Mouse (Mus musculus): Measurements from ENCODE around the gene Kif19a.

Kif19a gene

GRCm38 (mm10) chr11:114786326-114786725 is 21.1 kb downstream of the Kif19a start:
- peak; percentile 78 for DNase-seq

DNA sequence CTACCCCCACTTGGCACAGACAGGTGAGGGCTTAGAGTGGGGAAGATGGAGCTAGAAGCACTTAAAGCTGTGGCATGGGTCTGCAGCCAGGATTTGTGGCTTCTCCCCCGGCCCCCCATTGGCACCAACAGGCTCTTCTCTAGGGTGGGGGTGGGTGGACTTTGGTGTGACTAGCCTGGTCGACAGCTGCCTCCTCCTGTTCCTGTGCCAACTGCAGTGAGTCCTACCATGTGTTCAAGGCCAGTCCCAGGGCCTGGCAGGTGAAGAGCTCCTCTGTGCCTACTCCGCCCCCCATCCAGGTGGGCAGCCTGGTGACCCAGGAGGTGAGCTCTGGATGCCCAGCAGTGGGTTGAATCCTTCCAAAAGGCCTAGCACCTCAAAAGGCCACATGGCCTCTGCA is 22.4 kb downstream of the Kif19a start:
- DNase-seq: no peak

DNA sequence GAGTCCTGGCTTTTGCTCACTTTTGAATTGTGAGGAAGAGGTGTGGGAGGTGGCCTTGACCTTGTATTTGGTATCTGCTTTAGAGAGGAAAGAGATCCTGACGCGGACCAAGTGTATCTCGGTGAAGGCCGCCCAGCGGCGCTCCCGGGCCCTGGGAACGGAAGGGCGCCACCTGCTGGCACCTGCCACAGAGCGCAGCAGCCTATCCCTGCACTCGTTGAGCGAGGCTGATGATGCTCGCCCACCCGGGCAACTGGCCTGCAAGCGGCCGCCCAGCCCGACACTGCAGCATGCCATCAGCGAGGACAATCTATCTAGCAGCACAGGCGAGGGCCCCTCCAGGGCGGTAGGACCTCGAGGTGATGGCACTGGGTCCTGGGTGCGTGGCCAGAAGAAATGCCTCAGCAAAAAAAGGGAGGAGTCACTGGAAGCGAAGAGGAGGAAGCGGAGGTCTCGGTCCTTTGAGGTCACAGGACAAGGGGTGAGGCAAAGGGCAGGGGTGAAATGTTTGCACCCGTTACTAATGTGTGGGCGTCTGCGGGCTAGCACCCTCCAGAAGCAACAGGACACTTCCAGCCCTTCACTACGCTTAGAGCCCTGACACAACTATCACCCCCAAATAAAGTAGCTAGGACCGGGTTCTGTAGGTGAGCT is 24.0 kb downstream of the Kif19a start:
- DNase-seq: peak; percentile 91

DNA sequence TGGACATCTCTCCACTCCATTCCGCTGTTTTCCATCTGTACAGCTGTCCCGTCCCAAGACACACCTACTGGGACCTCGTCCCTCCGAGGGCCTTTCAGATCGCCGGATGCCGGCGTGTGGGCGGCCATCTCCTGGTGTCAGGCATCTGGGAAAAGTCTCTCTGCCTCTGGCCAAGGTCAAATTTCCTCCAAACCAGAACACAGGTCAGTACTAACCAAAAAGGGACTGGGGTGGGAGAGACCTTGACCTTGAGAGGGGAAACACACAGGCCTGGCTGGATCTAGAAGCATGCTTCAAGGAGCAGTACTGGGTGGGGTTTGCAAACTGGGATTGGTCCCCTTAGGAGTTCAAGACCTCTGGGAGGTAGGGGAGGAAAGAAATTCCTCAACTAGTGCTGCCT is 24.5 kb downstream of the Kif19a start:
- no peak for DNase-seq

DNA sequence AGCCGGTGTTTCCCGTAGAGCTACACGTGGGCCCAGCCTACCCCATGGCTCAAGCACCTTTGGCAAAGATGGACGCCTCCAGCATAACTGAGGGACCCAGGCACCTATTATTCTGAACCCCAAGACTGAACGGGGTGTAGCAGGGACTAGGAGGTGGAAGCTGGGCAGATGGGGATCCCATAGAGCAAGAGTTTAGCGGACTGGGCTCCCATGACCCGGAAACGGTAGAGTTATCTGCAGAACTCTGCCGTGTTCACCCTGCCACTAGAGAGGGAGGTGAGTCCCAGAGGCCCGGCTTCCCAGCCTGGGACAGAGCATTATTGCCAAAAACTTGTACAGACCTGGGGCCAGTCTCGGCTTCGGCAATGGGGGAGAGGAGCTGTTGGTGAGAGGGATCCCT is 25.0 kb downstream of the Kif19a start:
- no peak for DNase-seq

- DNase-seq: no peak
Observed at GRCm38 (mm10) chr11:114790841-114791240, 25.7 kb downstream of the Kif19a start.

DNA sequence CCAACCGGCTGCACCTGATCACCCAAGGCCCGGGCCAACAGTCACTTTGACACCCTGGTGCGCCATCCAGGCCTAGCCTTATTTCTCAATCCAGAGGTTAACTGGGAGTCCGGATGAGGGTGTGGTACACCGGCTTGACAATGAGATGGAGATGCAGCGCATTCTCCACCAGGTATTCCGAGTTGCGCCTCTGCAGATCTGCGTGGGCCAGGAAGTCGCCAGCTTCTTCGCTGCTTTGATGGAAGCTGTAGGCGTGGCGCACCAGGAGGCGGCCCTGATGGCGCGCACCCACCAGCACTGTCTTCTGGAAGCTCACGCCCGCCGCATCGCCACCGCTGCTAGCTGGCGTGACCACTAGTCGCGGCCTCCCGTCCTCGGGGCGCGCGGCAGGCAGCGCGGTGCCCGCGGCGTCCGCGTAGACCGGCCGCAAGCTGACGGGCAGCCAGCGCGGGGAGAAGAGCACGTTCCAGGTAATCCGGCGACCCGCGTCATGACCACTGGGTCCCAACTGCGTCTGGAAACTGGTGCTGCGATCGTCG is 26.2 kb downstream of the Kif19a start:
- DNase-seq: no peak

DNA sequence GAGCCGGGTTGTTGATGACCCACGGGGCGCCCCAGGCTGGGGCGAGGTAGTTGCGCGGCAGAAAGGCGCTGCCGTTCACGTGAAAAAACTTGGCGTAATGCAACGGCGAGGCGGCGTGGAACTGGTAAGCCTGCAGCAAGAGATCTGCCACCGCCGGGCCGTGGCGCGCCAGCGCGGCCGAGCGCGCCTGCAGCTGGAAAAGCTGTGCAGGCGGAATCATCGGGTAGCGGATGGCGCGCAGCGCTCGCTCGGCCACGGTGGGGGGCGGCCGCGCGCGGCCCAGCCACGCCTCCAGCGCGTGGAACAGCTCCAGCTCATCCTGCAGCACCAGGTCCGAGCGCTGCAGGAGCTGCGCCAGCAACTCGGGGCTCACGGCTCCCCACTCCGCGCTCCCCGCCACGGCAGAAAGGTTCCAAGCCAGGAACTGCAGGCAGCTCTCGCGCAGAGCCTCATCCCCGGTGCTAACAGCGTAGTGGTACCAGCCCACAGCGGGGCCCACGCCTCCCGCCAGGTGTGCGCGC is 26.8 kb downstream of the Kif19a start:
- DNase-seq: peak; percentile 67

- no peak for DNase-seq
Observed at GRCm38 (mm10) chr11:114792931-114793494, 27.8 kb downstream of the Kif19a start.

DNA sequence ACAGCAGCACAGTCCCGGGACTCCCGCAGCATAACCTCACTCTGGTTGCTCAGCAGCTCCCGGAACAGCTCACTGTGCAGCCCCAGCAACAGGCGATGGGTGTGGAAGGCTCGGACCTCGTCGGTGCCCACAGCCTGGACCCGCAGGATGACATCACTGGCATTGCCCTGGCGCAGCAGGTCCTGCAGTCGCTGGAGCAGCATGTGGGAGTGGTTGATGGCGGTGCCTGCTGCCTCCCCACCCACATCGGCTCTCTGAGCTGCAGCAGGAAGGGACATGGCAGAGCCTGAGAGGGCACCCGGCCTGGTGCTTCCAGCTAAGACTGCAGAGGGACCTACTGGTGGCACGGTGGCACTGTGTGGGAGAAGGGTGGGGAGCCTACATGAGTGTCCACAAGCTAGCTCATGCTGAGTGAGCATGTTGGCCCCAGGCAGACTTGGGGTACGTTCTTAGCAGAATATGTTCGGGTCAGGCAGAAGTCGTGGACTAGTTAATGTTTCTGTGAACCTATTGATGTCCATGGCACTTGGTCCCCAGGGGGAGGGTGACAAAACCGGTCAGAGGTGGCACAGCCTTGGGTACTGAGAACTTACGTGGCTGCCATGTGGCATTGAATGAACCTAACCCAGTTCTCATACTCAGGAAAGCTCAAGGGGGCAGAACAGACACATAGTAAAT is 28.8 kb downstream of the Kif19a start:
- no peak for DNase-seq

DNA sequence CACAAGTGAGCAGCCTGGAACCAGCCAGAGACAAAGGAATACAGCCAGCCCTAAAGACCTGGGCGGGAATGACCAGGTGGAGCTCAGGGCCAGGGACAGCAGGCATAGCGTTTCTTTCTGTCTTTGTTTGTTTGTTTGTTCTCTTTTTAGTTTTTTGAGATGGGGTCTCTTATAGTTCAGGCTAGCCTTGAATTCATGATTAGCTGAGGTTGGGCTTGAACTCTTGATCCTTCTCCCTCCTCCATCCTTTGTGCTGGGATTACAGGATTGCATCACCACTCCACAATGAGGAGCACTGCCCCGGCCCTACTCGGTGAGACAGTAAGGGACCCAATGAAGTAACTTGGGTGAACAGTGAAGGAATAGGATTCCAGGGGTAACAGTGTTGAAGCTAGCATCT is 29.5 kb downstream of the Kif19a start:
- DNase-seq: no peak

GRCm38 (mm10) chr11:114795231-114795746 is 30.1 kb downstream of the Kif19a start:
- DNase-seq: peak; percentile 87

- DNase-seq: peak; percentile 85
Observed at GRCm38 (mm10) chr11:114795848-114796322, 30.7 kb downstream of the Kif19a start, which contains the start of gene Btbd17. Btbd17 (minus strand) TSS chr11:114795945.

- no peak for DNase-seq
Observed at GRCm38 (mm10) chr11:114797176-114797575, 32.0 kb downstream of the Kif19a start.

- DNase-seq: no peak
Observed at GRCm38 (mm10) chr11:114797981-114798380, 32.8 kb downstream of the Kif19a start.

GRCm38 (mm10) chr11:114798624-114799023 is 33.4 kb downstream of the Kif19a start, which contains the start of gene Gpr142:
Gpr142 (plus strand) TSS chr11:114798924.
- DNase-seq: no peak

GRCm38 (mm10) chr11:114801906-114802305 is 36.7 kb downstream of the Kif19a start:
- DNase-seq: no peak

GRCm38 (mm10) chr11:114802540-114803267 is 37.5 kb downstream of the Kif19a start:
- no peak for DNase-seq

- no peak for DNase-seq
Observed at GRCm38 (mm10) chr11:114803990-114804389, 38.8 kb downstream of the Kif19a start.

GRCm38 (mm10) chr11:114807025-114807424 is 41.8 kb downstream of the Kif19a start:
- DNase-seq: no peak

DNA sequence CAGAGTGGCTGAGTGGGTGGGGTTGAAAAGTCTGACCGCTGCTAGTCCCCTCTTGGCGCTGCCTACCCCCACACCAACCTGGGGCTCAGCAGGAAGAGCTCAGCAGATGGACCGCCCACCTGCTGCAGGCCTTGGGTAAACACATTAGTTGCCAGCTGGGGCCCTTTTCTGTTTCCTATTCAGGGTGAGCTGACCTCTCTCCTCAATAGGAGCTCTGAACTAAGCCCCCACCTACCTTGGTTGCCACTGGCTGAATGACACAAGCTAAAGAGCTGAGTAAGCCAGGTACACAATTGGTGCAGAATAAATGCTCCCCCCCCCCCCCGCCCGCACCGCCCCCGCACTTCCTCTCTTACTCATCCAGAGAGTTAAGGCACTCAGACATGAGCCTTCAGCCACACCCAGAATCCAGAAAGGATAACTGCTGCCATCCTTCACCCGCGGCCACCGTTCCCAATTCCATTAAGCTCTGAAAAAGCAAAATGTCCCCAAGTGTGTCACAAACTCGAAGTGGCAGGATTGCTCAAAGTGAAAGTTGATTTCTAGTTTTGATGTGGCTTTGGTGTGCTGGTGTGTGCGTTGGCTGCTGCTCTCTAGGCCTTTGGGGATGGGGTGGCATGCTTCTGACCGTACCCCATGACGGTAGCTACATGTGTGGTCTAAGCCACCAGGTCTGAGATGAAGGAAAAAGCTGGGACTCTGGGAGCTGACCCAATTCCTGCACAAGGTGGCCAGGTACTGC is 42.7 kb downstream of the Kif19a start:
- DNase-seq: peak; percentile 63

DNA sequence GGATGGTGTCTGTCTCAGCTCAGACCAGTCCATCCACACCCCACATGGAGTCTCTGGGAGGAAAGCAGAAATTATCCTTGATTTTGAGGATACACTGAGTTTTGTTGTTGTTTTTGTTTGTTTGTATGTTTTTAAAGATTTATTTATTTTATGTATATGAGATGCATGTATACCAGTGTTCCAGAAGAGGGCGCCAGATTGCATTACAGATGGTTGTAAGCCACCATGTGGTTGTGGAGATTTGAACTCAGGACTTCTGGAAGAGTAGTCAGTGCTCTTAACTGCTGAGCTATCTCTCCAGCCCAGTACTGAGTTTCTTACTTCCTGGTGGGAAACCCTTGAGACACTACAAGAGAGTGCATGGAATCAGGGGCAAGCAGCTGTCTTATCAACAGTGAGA is 44.2 kb downstream of the Kif19a start:
- DNase-seq: no peak
